49 mouse cellular contexts compared by ENCODE assay signal in genomic region chr9:22402976-22403375, GRCm38 (mm10). TPM values are rescaled to one million over a fixed set of nuclear protein-coding genes. Genes with fewer than 3 reads are reported as not detected.
"Had no signal": no experiment of that assay in that cellular context is flagged by ENCODE, and none has a peak within 500 bp of the region (broad histone marks: within the 10 kb centered on the region; RNA-seq: fewer than 3 reads in every experiment).

No protein-coding gene starts in this region.

- ATAC-seq: hindbrain, embryonic 16.5 days; hindbrain, postnatal 0 days; inflammation-experienced regulatory T-cells, adult 6 months; intestine, embryonic 15.5 days; intestine, embryonic 16.5 days; intestine, postnatal 0 days had no signal

- H3K36me3 ChIP-seq: heart, embryonic 10.5 days; heart, embryonic 12.5 days; heart, embryonic 13.5 days; heart, embryonic 15.5 days; hindbrain, embryonic 10.5 days; hindbrain, embryonic 12.5 days; hindbrain, embryonic 13.5 days; hindbrain, embryonic 15.5 days; intestine, embryonic 15.5 days; kidney, embryonic 15.5 days had no signal

- H3K27ac ChIP-seq: heart, embryonic 10.5 days; heart, embryonic 13.5 days; heart, embryonic 15.5 days; hindbrain, embryonic 10.5 days; hindbrain, embryonic 12.5 days; hindbrain, embryonic 13.5 days; hindbrain, embryonic 15.5 days; hindbrain, postnatal 0 days; intestine, embryonic 15.5 days; kidney, embryonic 15.5 days; kidney, postnatal 0 days; layer of hippocampus, adult 2 months had no signal

- H3K9me3 ChIP-seq: heart, embryonic 10.5 days; heart, embryonic 12.5 days; heart, embryonic 13.5 days; heart, embryonic 15.5 days; hindbrain, embryonic 10.5 days; hindbrain, embryonic 12.5 days; hindbrain, embryonic 13.5 days; hindbrain, embryonic 15.5 days; intestine, embryonic 15.5 days; kidney, embryonic 15.5 days had no signal

- H3K4me1 ChIP-seq: heart, embryonic 10.5 days; heart, embryonic 12.5 days; heart, embryonic 13.5 days; heart, embryonic 15.5 days; hindbrain, embryonic 10.5 days; hindbrain, embryonic 12.5 days; hindbrain, embryonic 13.5 days; hindbrain, embryonic 15.5 days; intestine, embryonic 15.5 days; kidney, embryonic 15.5 days had no signal

- H3K4me2 ChIP-seq: heart, embryonic 11.5 days; heart, embryonic 12.5 days; heart, embryonic 13.5 days; heart, embryonic 15.5 days; hindbrain, embryonic 12.5 days; hindbrain, embryonic 13.5 days; hindbrain, embryonic 15.5 days; intestine, embryonic 15.5 days; kidney, embryonic 15.5 days had no signal

- H3K27me3 ChIP-seq: heart, embryonic 12.5 days; heart, embryonic 13.5 days; heart, embryonic 15.5 days; hindbrain, embryonic 12.5 days; hindbrain, embryonic 13.5 days; hindbrain, embryonic 15.5 days; intestine, embryonic 15.5 days; kidney, embryonic 15.5 days had no signal

- H3K4me3 ChIP-seq: heart, embryonic 10.5 days; heart, embryonic 12.5 days; heart, embryonic 13.5 days; heart, embryonic 15.5 days; hindbrain, embryonic 10.5 days; hindbrain, embryonic 12.5 days; hindbrain, embryonic 13.5 days; hindbrain, embryonic 15.5 days; intestine, embryonic 15.5 days; kidney, embryonic 15.5 days; layer of hippocampus, adult 2 months had no signal

- H3K9ac ChIP-seq: heart, embryonic 12.5 days; heart, embryonic 13.5 days; heart, embryonic 15.5 days; hindbrain, embryonic 12.5 days; hindbrain, embryonic 13.5 days; hindbrain, embryonic 15.5 days; intestine, embryonic 15.5 days; kidney, embryonic 15.5 days had no signal

- DNase-seq: heart, postnatal 10 days; heart, postnatal 14 days; heart, postnatal 36 days; heart, postnatal 4 days; kidney, adult 11 months; kidney, adult 18-20 months; kidney, adult 8-10 months; kidney, adult 9 months; kidney, postnatal 10 days; kidney, postnatal 14 days; kidney, postnatal 25 days; kidney, postnatal 36 days; layer of hippocampus, adult 9-11 months; layer of hippocampus, postnatal 36 days had no signal

RNA-seq across cellular contexts. Expression of gene Gm17545, which starts 51.1 kb away (rescaled TPM):
- total RNA-seq: heart, adult 8-10 months; heart, postnatal 10 days; heart, postnatal 14 days; heart, postnatal 25 days; heart, postnatal 36 days; heart, postnatal 4 days; hematopoietic stem cell, adult 5-6 weeks; hindbrain, postnatal 0 days; layer of hippocampus, adult 18-20 months; layer of hippocampus, adult 2 months; layer of hippocampus, adult 8-10 months; layer of hippocampus, postnatal 10 days; layer of hippocampus, postnatal 14 days; layer of hippocampus, postnatal 25 days; layer of hippocampus, postnatal 36 days; left cerebral cortex, adult 18-20 months had no signal
- polyA plus RNA-seq: heart, embryonic 10.5 days; heart, embryonic 11.5 days; heart, embryonic 12.5 days; heart, embryonic 13.5 days; heart, embryonic 14.5 days; heart, embryonic 15.5 days; heart, embryonic 16.5 days; heart, postnatal 0 days; hindbrain, embryonic 10.5 days; hindbrain, embryonic 11.5 days; hindbrain, embryonic 12.5 days; hindbrain, embryonic 13.5 days; hindbrain, embryonic 15.5 days; hindbrain, embryonic 16.5 days; hindbrain, postnatal 0 days; inflammation-experienced regulatory T-cells, adult 6 months; intestine, embryonic 14.5 days; intestine, embryonic 15.5 days; intestine, embryonic 16.5 days; intestine, postnatal 0 days; kidney, embryonic 14.5 days; kidney, embryonic 15.5 days; kidney, embryonic 16.5 days; kidney, postnatal 0 days; large intestine, adult 2 months had no signal
